Mouse (Mus musculus): ENCODE measurements at regions not wholly inside any gene's neighbourhood (a gene's known extent, or its start where the extent isn't known, plus 50 kb on each side); places are given as distances from the start of the nearest gene placed in this dataset.

GRCm38 (mm10) chr8:29765831-29766230 lies 2318.4 kb downstream of the Poteg start:
- TF ChIP-seq GATA4 (IDR thresholded peaks at IDR 0.05; ENCODE audit: insufficient replicate concordance, low read length): no peak

GRCm38 (mm10) chr8:29766252-29766920 lies 2318.9 kb downstream of the Poteg start:
- no peak for TF ChIP-seq GATA4 (IDR thresholded peaks at IDR 0.05; ENCODE audit: insufficient replicate concordance, low read length)

GRCm38 (mm10) chr8:29777081-29777785 lies 2329.8 kb downstream of the Poteg start:
- TF ChIP-seq GATA4 (IDR thresholded peaks at IDR 0.05; ENCODE audit: insufficient replicate concordance, low read length): no peak

GRCm38 (mm10) chr8:29789207-29789606 lies 2341.7 kb downstream of the Poteg start:
- TF ChIP-seq GATA4 (IDR thresholded peaks at IDR 0.05; ENCODE audit: insufficient replicate concordance, low read length): peak; percentile 35; the same call in 1 of the 2 replicates

- TF ChIP-seq GATA4 (IDR thresholded peaks at IDR 0.05; ENCODE audit: insufficient replicate concordance, low read length): no peak
Measured at GRCm38 (mm10) chr8:29790029-29790428, 2342.6 kb downstream of the Poteg start.

GRCm38 (mm10) chr8:29807274-29807673 lies 2359.8 kb downstream of the Poteg start:
- no peak for TF ChIP-seq GATA4 (IDR thresholded peaks at IDR 0.05; ENCODE audit: insufficient replicate concordance, low read length)

- no peak for TF ChIP-seq GATA4 (IDR thresholded peaks at IDR 0.05; ENCODE audit: insufficient replicate concordance, low read length)
Measured at GRCm38 (mm10) chr8:29836044-29836443, 2388.6 kb downstream of the Poteg start.
